Mouse (Mus musculus) liver, embryonic 16.5 days (tissue): ENCODE results near the gene Hsf2bp. TPM values are rescaled to one million over a fixed set of nuclear protein-coding genes. Genes with fewer than 3 reads are reported as not detected.
A peak's percentile ranks its signal among the peaks of the same experiment; 100 is the strongest.

ENCODE experiments used
- ATAC-seq: fragments of 200-750 bp; cut with Nextera tagmentation; 2 replicates; pipeline ENCODE4 v1.8.0; 2017; ENCODE audit warnings: low read depth, mild to moderate bottlenecking, moderate number of reproducible peaks, moderate library complexity
- H3K27ac ChIP-seq: fragments of 300-500 bp; sonication (generic); 2 replicates; pipeline ENCODE4 v1.5.1; 2014; ENCODE audit warnings: mild to moderate bottlenecking, low read length
- H3K27me3 ChIP-seq: fragments of 300-500 bp; sonication (generic); 2 replicates; pipeline ENCODE4 v1.6.1; 2014; ENCODE audit warnings: low read depth, low read length, mixed read lengths; ENCODE audit not compliant: control insufficient read depth, insufficient read depth
- H3K36me3 ChIP-seq: fragments of 300-500 bp; sonication (generic); 2 replicates; pipeline ENCODE4 v1.6.1; 2014; ENCODE audit warnings: mild to moderate bottlenecking; ENCODE audit not compliant: control insufficient read depth, insufficient read depth
- H3K4me1 ChIP-seq: fragments of 300-500 bp; sonication (generic); 2 replicates; pipeline ENCODE4 v1.6.1; 2014; ENCODE audit warnings: low read depth, low read length, mixed read lengths; ENCODE audit not compliant: control insufficient read depth
- H3K4me2 ChIP-seq: fragments of 300-500 bp; sonication (generic); 2 replicates; pipeline ENCODE4 v1.6.1; 2014; ENCODE audit warnings: low read depth, low read length, mixed read lengths
- H3K4me3 ChIP-seq: fragments of 300-500 bp; sonication (generic); 2 replicates; pipeline ENCODE4 v1.5.1; 2014; ENCODE audit warnings: low read depth, mild to moderate bottlenecking, low read length
- H3K9ac ChIP-seq: fragments of 300-500 bp; sonication (generic); 2 replicates; pipeline ENCODE4 v1.6.1; 2014; ENCODE audit warnings: low read depth, low read length
- H3K9me3 ChIP-seq: fragments of 300-500 bp; sonication (generic); replicated peaks from 2 replicates; pipeline ENCODE4 v1.6.1; 2016; ENCODE audit warnings: low read length; ENCODE audit not compliant: control insufficient read depth
- WGBS: fragments of 180-500 bp; shearing (Covaris S2); extraction: QIAGEN DNeasy Blood & Tissue Kit; methylation state at CpG from one replicate; pipeline ENCODE4 v1.1.7; 2014; ENCODE audit not compliant: insufficient replicate concordance; 5-methylcytosine and 5-hydroxymethylcytosine counted together
- polyA plus RNA-seq: library from polyadenylated mRNA; unstranded; fragments of >200 nt; fragmentation: Nextera tagmentation; extraction: Ambion mirVana; gene quantifications from 2 replicates; pipeline ENCODE4 v1.2.1, GENCODE M21; 2015

The Hsf2bp gene
- polyA plus RNA-seq, 1 experiment from 2014 or later = 0.14 TPM

- H3K9ac ChIP-seq = no peak overlapping the region
- no peak overlapping the region for H3K4me3 ChIP-seq
- H3K27ac ChIP-seq = no peak overlapping the region
- no peaks in the 10 kb centered on the region for H3K27me3 ChIP-seq
- WGBS = 65% methylated on average over 4 of the region's 4 CpGs
- no peak overlapping the region for H3K4me2 ChIP-seq
- peaks cover 13% of the 10 kb centered on the region for H3K4me1 ChIP-seq
- no peaks in the 10 kb centered on the region for H3K9me3 ChIP-seq
- H3K36me3 ChIP-seq = no peaks in the 10 kb centered on the region
- no peak for ATAC-seq
These were observed 95.5 kb downstream of the Hsf2bp start for GRCm38 (mm10) chr17:31940607-31941006.

- Histone ChIP-seq H3K9me3 (no peaks in the 10 kb centered on the region), H3K27me3 (no peaks in the 10 kb centered on the region), H3K27ac (peak overlapping the region; percentile 34; the same call in 1 of the 2 replicates), H3K4me1 (peaks cover 13% of the 10 kb centered on the region), H3K4me2 (no peak overlapping the region), H3K36me3 (no peaks in the 10 kb centered on the region), H3K9ac (no peak overlapping the region), H3K4me3 (no peak overlapping the region)
- WGBS = 67% methylated on average over 16 of the region's 16 CpGs
- peak; percentile 84 for ATAC-seq
These were observed 96.7 kb downstream of the Hsf2bp start for GRCm38 (mm10) chr17:31939292-31940060.

GRCm38 (mm10) chr17:31938539-31939260, 97.4 kb downstream of the Hsf2bp start:
- H3K36me3 ChIP-seq = no peaks in the 10 kb centered on the region
- no peak overlapping the region for H3K4me2 ChIP-seq
- 66% methylated on average over 12 of the region's 12 CpGs for WGBS
- H3K9ac ChIP-seq = no peak overlapping the region
- H3K4me3 ChIP-seq = no peak overlapping the region
- peak; percentile 33; the same call in 1 of the 2 replicates for ATAC-seq
- peak overlapping the region; percentile 34; the same call in 1 of the 2 replicates for H3K27ac ChIP-seq
- H3K9me3 ChIP-seq = no peaks in the 10 kb centered on the region
- H3K27me3 ChIP-seq = no peaks in the 10 kb centered on the region
- H3K4me1 ChIP-seq = peaks cover 13% of the 10 kb centered on the region

- Histone ChIP-seq H3K27me3 (no peaks in the 10 kb centered on the region), H3K27ac (0 out of 2 replicates have a peak overlapping the region, but pooled peaks have one; percentile 26), H3K9ac (no peak overlapping the region), H3K4me3 (no peak overlapping the region), H3K4me1 (peaks cover 13% of the 10 kb centered on the region), H3K4me2 (no peak overlapping the region), H3K36me3 (no peaks in the 10 kb centered on the region), H3K9me3 (no peaks in the 10 kb centered on the region)
- no peak for ATAC-seq
- WGBS = 21% methylated on average over 3 of the region's 3 CpGs
These were observed 99.0 kb downstream of the Hsf2bp start for GRCm38 (mm10) chr17:31937141-31937554.

GRCm38 (mm10) chr17:31935841-31936240, 100.3 kb downstream of the Hsf2bp start:
- peaks cover 16% of the 10 kb centered on the region for H3K4me1 ChIP-seq
- no peaks in the 10 kb centered on the region for H3K36me3 ChIP-seq
- no peak overlapping the region for H3K9ac ChIP-seq
- no peaks in the 10 kb centered on the region for H3K9me3 ChIP-seq
- 48% methylated on average over 3 of the region's 3 CpGs for WGBS
- no peak overlapping the region for H3K27ac ChIP-seq
- H3K4me2 ChIP-seq = no peak overlapping the region
- no peaks in the 10 kb centered on the region for H3K27me3 ChIP-seq
- H3K4me3 ChIP-seq = no peak overlapping the region
- no peak for ATAC-seq

GRCm38 (mm10) chr17:31935091-31935830, 100.9 kb downstream of the Hsf2bp start:
- Histone ChIP-seq H3K27ac (no peak overlapping the region), H3K9ac (no peak overlapping the region), H3K4me3 (no peak overlapping the region), H3K36me3 (no peaks in the 10 kb centered on the region), H3K4me1 (peaks cover 16% of the 10 kb centered on the region), H3K27me3 (no peaks in the 10 kb centered on the region), H3K4me2 (no peak overlapping the region), H3K9me3 (no peaks in the 10 kb centered on the region)
- no peak for ATAC-seq
- WGBS = 68% methylated on average over 6 of the region's 6 CpGs

GRCm38 (mm10) chr17:31933956-31934355, 102.2 kb downstream of the Hsf2bp start:
- Histone ChIP-seq H3K4me2 (no peak overlapping the region), H3K9me3 (no peaks in the 10 kb centered on the region), H3K4me3 (no peak overlapping the region), H3K36me3 (no peaks in the 10 kb centered on the region), H3K9ac (no peak overlapping the region), H3K27ac (no peak overlapping the region), H3K4me1 (peaks cover 13% of the 10 kb centered on the region), H3K27me3 (no peaks in the 10 kb centered on the region)
- no peak for ATAC-seq
- 55% methylated on average over 1 of the region's 1 CpGs for WGBS

- no peaks in the 10 kb centered on the region for H3K36me3 ChIP-seq
- no peak overlapping the region for H3K4me2 ChIP-seq
- ATAC-seq = no peak
- H3K4me3 ChIP-seq = no peak overlapping the region
- no peaks in the 10 kb centered on the region for H3K9me3 ChIP-seq
- 60% methylated on average over 7 of the region's 7 CpGs for WGBS
- H3K4me1 ChIP-seq = peaks cover 3% of the 10 kb centered on the region
- H3K9ac ChIP-seq = no peak overlapping the region
- H3K27me3 ChIP-seq = no peaks in the 10 kb centered on the region
- no peak overlapping the region for H3K27ac ChIP-seq
These were observed 104.7 kb downstream of the Hsf2bp start for GRCm38 (mm10) chr17:31931499-31931898.
